Mouse (Mus musculus) gastrocnemius, postnatal 14 days (tissue): ENCODE data around the gene Baiap3. TPM values are rescaled to one million over a fixed set of nuclear protein-coding genes. Genes with fewer than 3 reads are reported as not detected.
"Not testable (repeated sequence)": the region's sequence is repeated elsewhere in the genome, so short reads cannot be mapped to it uniquely, and the experiment has no call there.

ENCODE experiments used
- DNase-seq: peaks from one replicate; pipeline ENCODE4 v3.0.0; 2021; ENCODE audit warnings: mixed read lengths
- intact Hi-C: fragments of 180-260 bp; cut with DNase I; formaldehyde crosslinking; loops from one replicate; pipeline ENCODE4 v1.15.1; 2025; ENCODE audit warnings: low total_unique reads
- total RNA-seq, 2 experiments: library from RNA; stranded (reverse); gene quantifications; 2 replicates each; pipeline ENCODE4 v1.2.3; 2021

Gene Baiap3
- total RNA-seq, 2 experiments from 2014 or later = 0.41 TPM; not detected in 1

GRCm38 (mm10) chr17:25252643-25253042 lies 3.5 kb downstream of the Baiap3 start:
- intact Hi-C loops = no loop called here
- DNase-seq = no peak

- no peak for DNase-seq
- intact Hi-C loops = no loop called here
Observed at GRCm38 (mm10) chr17:25250181-25250835, 5.9 kb downstream of the Baiap3 start.

- DNase-seq = no peak
- intact Hi-C loops = loop anchor here (5.0 kb wide), 1 partner anchor 91 kb away; no protein-coding TSS in a partner anchor
Observed at GRCm38 (mm10) chr17:25248033-25248750, 8.0 kb downstream of the Baiap3 start.

GRCm38 (mm10) chr17:25244239-25244638 lies 11.9 kb downstream of the Baiap3 start:
- intact Hi-C loops = no loop called here

GRCm38 (mm10) chr17:25243131-25243780 lies 12.9 kb downstream of the Baiap3 start:
- intact Hi-C loops = no loop called here
- no peak for DNase-seq

More at GRCm38 (mm10) chr17:25244239-25244638, 11.9 kb downstream of the Baiap3 start:
- DNase-seq = no peak

- DNase-seq = peak; percentile 87
- intact Hi-C loops = no loop called here
Observed at GRCm38 (mm10) chr17:25239695-25240636, 16.2 kb downstream of the Baiap3 start, which contains the start of the genes Gnptg and Tsr3. Gene Gnptg, minus strand, starts transcription at chr17:25240124. Gene Tsr3, plus strand, starts transcription at chr17:25240170.

- intact Hi-C loops = no loop called here
- DNase-seq = no peak
Observed at GRCm38 (mm10) chr17:25235635-25236034, 20.5 kb downstream of the Baiap3 start.

GRCm38 (mm10) chr17:25231621-25232020 lies 24.5 kb downstream of the Baiap3 start:
- intact Hi-C loops, DNase-seq: not testable (repeated sequence)

GRCm38 (mm10) chr17:25230700-25231099 lies 25.5 kb downstream of the Baiap3 start:
- intact Hi-C loops = no loop called here
- no peak for DNase-seq

GRCm38 (mm10) chr17:25230014-25230655 lies 26.0 kb downstream of the Baiap3 start:
- intact Hi-C loops = not testable (repeated sequence)

GRCm38 (mm10) chr17:25227991-25228390 lies 28.2 kb downstream of the Baiap3 start:
- no peak for DNase-seq
- intact Hi-C loops = no loop called here

More at GRCm38 (mm10) chr17:25230014-25230655, 26.0 kb downstream of the Baiap3 start:
- not testable (repeated sequence) for DNase-seq

GRCm38 (mm10) chr17:25225659-25226058 lies 30.5 kb downstream of the Baiap3 start:
- intact Hi-C loops = no loop called here
- no peak for DNase-seq

GRCm38 (mm10) chr17:25224586-25225222 lies 31.5 kb downstream of the Baiap3 start:
- DNase-seq = no peak
- intact Hi-C loops = no loop called here

- no peak for DNase-seq
- intact Hi-C loops = no loop called here
Observed at GRCm38 (mm10) chr17:25222951-25223601, 33.1 kb downstream of the Baiap3 start.

GRCm38 (mm10) chr17:25222504-25222940 lies 33.6 kb downstream of the Baiap3 start:
- intact Hi-C loops, DNase-seq: not testable (repeated sequence)

GRCm38 (mm10) chr17:25221821-25222503 lies 34.2 kb downstream of the Baiap3 start:
- intact Hi-C loops = no loop called here
- DNase-seq = no peak

- intact Hi-C loops = no loop called here
- no peak for DNase-seq
Observed at GRCm38 (mm10) chr17:25220746-25221145, 35.4 kb downstream of the Baiap3 start.
